Mouse (Mus musculus) heart, embryonic 13.5 days (tissue): ENCODE data around the gene Apex1. TPM values are rescaled to one million over a fixed set of nuclear protein-coding genes. Genes with fewer than 3 reads are reported as not detected.
"Not testable (repeated sequence)": the region's sequence is repeated elsewhere in the genome, so short reads cannot be mapped to it uniquely, and the experiment has no call there.

ENCODE experiments used
- ATAC-seq: fragments of 200-750 bp; cut with Nextera tagmentation; 2 replicates; pipeline ENCODE4 v1.8.0; 2017; ENCODE audit warnings: moderate TSS enrichment; ENCODE audit not compliant: insufficient number of reproducible peaks, low FRiP score, low TSS enrichment; ENCODE audit errors: extremely low read depth
- H3K27ac ChIP-seq: fragments of 300-500 bp; sonication (generic); replicated peaks from 2 replicates; pipeline ENCODE4 v1.5.1; 2015; ENCODE audit warnings: moderate library complexity, mild to moderate bottlenecking, inconsistent platforms
- H3K27me3 ChIP-seq: fragments of 300-500 bp; sonication (generic); replicated peaks from 2 replicates; pipeline ENCODE4 v1.6.1; 2015; ENCODE audit warnings: mild to moderate bottlenecking, inconsistent platforms
- H3K36me3 ChIP-seq: fragments of 300-500 bp; sonication (generic); 2 replicates; pipeline ENCODE4 v1.6.1; 2015; ENCODE audit warnings: mild to moderate bottlenecking, inconsistent platforms
- H3K4me1 ChIP-seq: fragments of 300-500 bp; sonication (generic); 2 replicates; pipeline ENCODE4 v1.6.1; 2015; ENCODE audit warnings: inconsistent platforms
- H3K4me2 ChIP-seq: fragments of 300-500 bp; sonication (generic); 2 replicates; pipeline ENCODE4 v1.6.1; 2015; ENCODE audit warnings: inconsistent platforms, mild to moderate bottlenecking, moderate library complexity
- H3K4me3 ChIP-seq: fragments of 300-500 bp; sonication (generic); 2 replicates; pipeline ENCODE4 v1.5.1; 2015; ENCODE audit warnings: moderate library complexity, mild to moderate bottlenecking, inconsistent platforms
- H3K9ac ChIP-seq: fragments of 300-500 bp; sonication (generic); 2 replicates; pipeline ENCODE4 v1.6.1; 2015; ENCODE audit warnings: inconsistent platforms, mild to moderate bottlenecking, moderate library complexity
- H3K9me3 ChIP-seq: fragments of 300-500 bp; sonication (generic); 2 replicates; pipeline ENCODE4 v1.6.1; 2016; ENCODE audit warnings: inconsistent platforms
- WGBS: fragments of 180-500 bp; shearing (Covaris S2); methylation state at CpG from one replicate; pipeline ENCODE4 v1.1.7; 2015; ENCODE audit warnings: mixed read lengths; 5-methylcytosine and 5-hydroxymethylcytosine counted together
- polyA plus RNA-seq: library from polyadenylated mRNA; unstranded; fragments of >200 nt; fragmentation: Nextera tagmentation; extraction: Ambion mirVana; gene quantifications from 2 replicates; pipeline ENCODE4 v1.2.1, GENCODE M21; 2015

The Apex1 gene
- polyA plus RNA-seq, 1 experiment from 2014 or later: 148 TPM

DNA sequence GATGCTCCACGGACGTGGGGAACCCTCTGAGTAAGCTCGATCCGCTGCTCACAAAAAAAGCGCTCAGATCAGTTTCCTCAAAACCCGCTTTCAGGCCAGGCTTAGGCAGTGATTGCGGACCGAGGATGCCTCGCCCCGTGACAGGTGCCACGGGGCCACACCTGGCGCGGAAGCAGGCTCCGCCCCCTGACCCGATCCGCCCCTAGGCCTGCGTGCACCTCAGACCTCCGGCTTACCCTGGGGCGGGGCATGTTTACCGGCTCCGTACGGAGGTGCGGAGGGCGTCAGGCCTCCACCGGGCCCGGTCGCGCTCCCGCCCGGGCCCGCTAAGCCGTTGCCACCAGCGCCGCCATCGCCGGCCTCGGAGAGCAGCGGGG, 5.6 kb downstream of the Apex1 start:
- ATAC-seq: peak; percentile 77
- peaks cover 37% of the 10 kb centered on the region for H3K36me3 ChIP-seq
- peak overlapping the region; percentile 89 for H3K27ac ChIP-seq
- WGBS: under 1% methylated on average over 38 of the region's 38 CpGs
- no peaks in the 10 kb centered on the region for H3K27me3 ChIP-seq
- peaks cover 32% of the 10 kb centered on the region for H3K4me1 ChIP-seq
- H3K4me2 ChIP-seq: peak overlapping the region; percentile 88
- H3K4me3 ChIP-seq: peak overlapping the region; percentile 99
- H3K9me3 ChIP-seq: no peaks in the 10 kb centered on the region
- H3K9ac ChIP-seq: peak overlapping the region; percentile 99

DNA sequence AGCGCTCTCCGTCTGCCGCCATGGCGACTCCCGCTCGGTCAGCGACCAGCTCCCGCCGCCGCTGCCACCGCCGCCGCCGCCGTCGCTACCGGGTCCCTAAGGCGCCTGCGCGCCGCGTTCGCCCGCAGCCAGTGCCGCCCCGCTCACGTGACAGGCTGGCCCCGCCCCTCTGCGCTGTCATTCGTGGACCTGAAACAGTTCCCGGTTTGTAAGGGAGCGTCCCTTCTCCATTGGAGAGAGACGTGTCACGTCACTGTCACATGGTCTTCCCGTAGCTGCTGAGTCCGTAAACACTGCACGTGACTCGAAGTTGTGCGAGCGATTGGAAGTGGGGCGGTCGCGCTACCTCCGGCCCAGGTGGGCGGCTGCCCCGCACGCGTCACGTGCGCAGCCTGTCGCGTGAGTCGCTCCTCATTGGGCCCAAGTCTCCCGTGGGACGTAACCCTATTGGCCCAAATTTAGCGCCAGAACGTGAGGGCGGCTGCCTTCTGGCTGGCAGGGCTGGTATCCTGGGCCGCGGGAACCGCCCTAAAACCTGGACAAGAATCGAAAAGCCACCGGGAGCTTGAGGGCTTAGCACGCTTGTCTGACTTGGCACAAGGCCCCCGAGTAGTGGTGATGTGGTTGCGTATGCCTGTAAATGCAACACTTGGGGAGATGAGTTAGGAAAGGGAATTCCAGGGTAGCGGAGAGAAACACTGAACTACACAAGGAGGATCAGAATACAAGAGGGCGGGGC, 6.2 kb downstream of the Apex1 start, which contains the start of the genes Pip4p1 and Pnp:
Gene Pip4p1, minus strand, starts transcription at position 103 of the 739 bp plus-strand sequence.
Gene Pnp, plus strand, starts transcription at position 329 of the 739 bp plus-strand sequence.
- ATAC-seq: peak; percentile 97
- peak within 1 kb of the TSS; percentile 99 for H3K4me3 ChIP-seq
- no peaks in the 10 kb centered on the region for H3K9me3 ChIP-seq
- H3K27ac ChIP-seq: peak within 1 kb of the TSS; percentile 89
- H3K36me3 ChIP-seq: peaks cover 37% of the 10 kb centered on the region
- H3K9ac ChIP-seq: peak within 1 kb of the TSS; percentile 99
- peaks cover 26% of the 10 kb centered on the region for H3K4me1 ChIP-seq
- peak within 1 kb of the TSS; percentile 88 for H3K4me2 ChIP-seq
- no peaks in the 10 kb centered on the region for H3K27me3 ChIP-seq
- under 1% methylated on average over 67 of the region's 68 CpGs for WGBS

DNA sequence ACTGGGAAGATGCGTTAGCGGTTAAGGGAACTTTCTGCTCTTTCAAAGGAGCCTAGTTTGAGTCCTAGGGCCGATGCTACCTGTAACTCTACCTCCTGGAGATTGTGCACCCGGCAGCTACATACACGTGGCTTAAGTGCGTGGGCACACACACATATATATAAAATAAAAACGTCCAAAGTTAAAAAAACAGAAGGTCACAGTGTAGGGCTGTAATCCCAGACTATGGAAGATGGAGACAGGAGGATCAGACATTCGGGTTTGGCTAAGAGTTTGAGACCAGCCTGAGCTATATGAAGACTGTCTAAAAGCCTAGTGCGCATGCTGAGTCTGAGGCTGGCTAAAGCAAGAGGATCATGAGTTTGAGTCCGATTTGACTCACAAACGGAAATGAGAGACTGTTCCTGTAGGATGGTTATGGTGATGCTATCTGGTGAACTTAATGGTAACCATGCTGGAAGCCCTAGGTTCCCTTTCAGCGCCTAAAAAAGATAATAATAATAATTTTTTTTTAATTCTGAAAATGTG, 6.8 kb downstream of the Apex1 start:
- H3K4me3 ChIP-seq: peak overlapping the region; percentile 99
- peak overlapping the region; percentile 85 for H3K27ac ChIP-seq
- peaks cover 21% of the 10 kb centered on the region for H3K4me1 ChIP-seq
- peak overlapping the region; percentile 80 for H3K9ac ChIP-seq
- peak overlapping the region; percentile 72 for H3K4me2 ChIP-seq
- WGBS: 12% methylated on average over 12 of the region's 12 CpGs
- no peaks in the 10 kb centered on the region for H3K9me3 ChIP-seq
- ATAC-seq: no peak
- peaks cover 30% of the 10 kb centered on the region for H3K36me3 ChIP-seq
- H3K27me3 ChIP-seq: no peaks in the 10 kb centered on the region

DNA sequence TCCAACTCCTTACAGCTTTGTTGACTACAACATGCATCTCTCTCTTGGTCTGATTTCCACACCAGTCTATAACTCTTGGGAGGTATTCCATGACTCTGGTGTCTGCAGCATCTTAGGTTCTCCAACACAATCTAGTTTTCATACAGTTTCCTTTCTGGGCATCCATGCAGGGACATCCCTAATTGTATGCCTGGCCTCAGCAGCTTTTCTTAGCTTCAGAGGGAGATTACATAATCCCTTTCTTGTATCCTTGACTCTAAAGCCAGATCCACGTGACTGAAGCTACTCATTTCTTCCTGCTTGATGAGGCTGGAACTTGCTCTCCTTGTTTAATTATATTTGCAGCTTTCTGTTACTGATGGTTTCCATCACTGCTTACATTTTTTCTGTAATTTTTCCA, 11.9 kb downstream of the Apex1 start:
- no peak overlapping the region for H3K27ac ChIP-seq
- H3K27me3 ChIP-seq: 0 out of 2 replicates have a peak, but pooled peaks cover 3% of the 10 kb centered on the region
- H3K9me3 ChIP-seq: no peaks in the 10 kb centered on the region
- 42% methylated on average over 1 of the region's 1 CpGs for WGBS
- H3K4me3 ChIP-seq: no peak overlapping the region
- no peak for ATAC-seq
- H3K4me2 ChIP-seq: no peak overlapping the region
- peaks cover 3% of the 10 kb centered on the region for H3K4me1 ChIP-seq
- H3K36me3 ChIP-seq: no peaks in the 10 kb centered on the region
- H3K9ac ChIP-seq: no peak overlapping the region

DNA sequence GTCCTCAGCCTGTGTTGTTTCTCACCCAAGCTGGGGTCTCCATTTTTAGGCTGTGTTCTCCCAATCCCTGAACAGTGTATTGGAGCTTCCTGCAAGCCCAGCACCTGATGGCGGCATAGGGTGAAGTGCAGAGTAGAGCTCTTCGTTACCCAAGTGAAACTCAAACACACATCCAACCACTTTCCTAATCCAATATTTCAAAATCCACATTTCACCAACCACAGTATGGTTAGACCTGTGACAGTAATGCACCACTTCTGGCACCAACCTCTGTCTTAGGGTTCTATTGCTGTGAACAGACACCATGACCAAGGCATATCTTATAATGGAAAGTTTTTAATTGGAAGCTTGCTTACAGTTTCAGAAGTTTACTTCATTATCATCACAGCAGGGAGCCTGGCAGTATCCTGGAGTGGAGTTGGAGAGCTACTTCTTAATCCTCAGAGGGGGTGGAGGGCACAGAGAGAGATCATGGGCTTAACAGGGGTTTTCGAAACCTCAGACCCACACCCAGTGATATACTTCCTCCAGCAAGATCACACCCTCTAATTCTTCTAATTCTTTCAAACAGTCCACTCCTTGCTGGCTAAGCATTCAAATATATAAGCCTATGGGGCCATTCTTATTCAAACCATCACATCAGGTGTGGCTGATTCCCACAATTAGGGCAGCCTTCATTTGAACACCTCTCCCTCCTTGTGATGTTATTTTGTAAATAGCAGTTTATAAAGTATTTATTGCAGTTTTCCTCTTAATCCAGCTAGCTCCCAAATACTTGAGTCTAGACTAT, 13.5 kb downstream of the Apex1 start:
- Histone ChIP-seq H3K4me3 (no peak overlapping the region), H3K36me3 (no peaks in the 10 kb centered on the region), H3K4me1 (no peaks in the 10 kb centered on the region), H3K27ac (no peak overlapping the region), H3K27me3 (0 out of 2 replicates have a peak, but pooled peaks cover 3% of the 10 kb centered on the region), H3K9me3 (no peaks in the 10 kb centered on the region), H3K9ac (no peak overlapping the region), H3K4me2 (no peak overlapping the region)
- WGBS: 80% methylated on average over 3 of the region's 3 CpGs
- no peak for ATAC-seq

DNA sequence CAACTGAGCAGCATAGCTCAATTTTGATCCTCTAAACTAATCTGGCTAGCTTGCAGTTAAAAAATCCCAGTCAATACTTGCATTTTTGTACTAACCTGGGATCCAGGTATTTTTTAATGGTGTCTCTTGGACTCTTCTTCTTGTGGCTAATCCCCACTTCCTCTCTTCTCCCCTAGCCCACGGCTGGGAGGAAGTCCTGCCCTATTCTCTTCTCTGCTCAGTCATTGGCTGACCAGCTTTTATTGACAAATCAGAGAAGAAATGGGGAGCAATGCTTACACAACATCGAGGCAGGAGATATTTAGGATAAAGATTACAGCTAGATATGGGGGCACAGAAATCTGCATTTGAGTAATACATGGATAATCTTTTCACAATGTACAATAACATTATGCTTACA, 14.2 kb downstream of the Apex1 start:
- no peaks in the 10 kb centered on the region for H3K9me3 ChIP-seq
- no peak overlapping the region for H3K9ac ChIP-seq
- no peak overlapping the region for H3K4me2 ChIP-seq
- peaks cover 3% of the 10 kb centered on the region for H3K4me1 ChIP-seq
- WGBS: 43% methylated on average over 2 of the region's 2 CpGs
- H3K36me3 ChIP-seq: no peaks in the 10 kb centered on the region
- H3K4me3 ChIP-seq: no peak overlapping the region
- 0 out of 2 replicates have a peak, but pooled peaks cover 3% of the 10 kb centered on the region for H3K27me3 ChIP-seq
- no peak overlapping the region for H3K27ac ChIP-seq
- ATAC-seq: no peak

DNA sequence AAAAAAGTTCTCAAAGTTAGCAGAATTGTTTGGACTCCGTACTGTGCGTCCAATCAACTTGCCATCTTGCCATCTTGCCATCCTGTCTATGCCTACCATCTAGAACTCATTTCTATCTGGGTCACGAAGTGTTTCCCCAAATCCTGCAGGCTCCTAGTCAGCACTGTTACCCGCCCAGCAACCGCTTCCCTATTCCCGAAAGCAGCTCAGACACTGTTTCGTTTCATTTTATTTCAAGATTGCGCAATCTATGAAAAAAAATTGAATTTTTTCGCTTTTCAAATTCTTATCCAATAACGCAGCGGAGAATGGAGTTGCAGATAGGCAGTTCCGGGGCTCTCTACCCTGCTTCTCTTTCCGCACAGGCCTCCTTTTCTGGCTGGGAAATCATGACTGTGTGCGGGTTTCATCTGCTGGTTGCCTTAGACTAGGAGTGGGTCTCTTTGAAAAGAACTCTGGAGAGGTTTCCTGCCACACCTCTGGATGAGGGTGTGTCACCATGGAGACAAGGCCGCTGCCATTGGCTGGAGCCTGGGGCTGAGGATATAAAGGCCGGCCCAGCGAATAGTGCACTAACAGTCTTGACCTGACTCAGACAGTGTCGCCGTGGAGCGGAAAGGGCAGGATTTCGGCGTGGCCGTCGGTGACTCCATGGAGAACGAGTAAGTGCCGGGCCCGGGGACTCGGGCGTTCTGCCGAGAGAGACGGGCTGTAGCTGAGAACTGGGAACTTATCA, 19.3 kb downstream of the Apex1 start, which contains the start of gene Gm49342:
Gene Gm49342, plus strand, starts transcription at position 586 of the 736 bp plus-strand sequence.
- peak; percentile 97 for ATAC-seq
- H3K4me3 ChIP-seq: peak within 1 kb of the TSS; percentile 65
- H3K9me3 ChIP-seq: no peaks in the 10 kb centered on the region
- peak within 1 kb of the TSS; percentile 93 for H3K27ac ChIP-seq
- peak within 1 kb of the TSS; percentile 81 for H3K4me2 ChIP-seq
- peaks cover 6% of the 10 kb centered on the region for H3K36me3 ChIP-seq
- peaks cover 12% of the 10 kb centered on the region for H3K4me1 ChIP-seq
- 15% methylated on average over 31 of the region's 31 CpGs for WGBS
- H3K27me3 ChIP-seq: no peaks in the 10 kb centered on the region
- H3K9ac ChIP-seq: peak within 1 kb of the TSS; percentile 81

DNA sequence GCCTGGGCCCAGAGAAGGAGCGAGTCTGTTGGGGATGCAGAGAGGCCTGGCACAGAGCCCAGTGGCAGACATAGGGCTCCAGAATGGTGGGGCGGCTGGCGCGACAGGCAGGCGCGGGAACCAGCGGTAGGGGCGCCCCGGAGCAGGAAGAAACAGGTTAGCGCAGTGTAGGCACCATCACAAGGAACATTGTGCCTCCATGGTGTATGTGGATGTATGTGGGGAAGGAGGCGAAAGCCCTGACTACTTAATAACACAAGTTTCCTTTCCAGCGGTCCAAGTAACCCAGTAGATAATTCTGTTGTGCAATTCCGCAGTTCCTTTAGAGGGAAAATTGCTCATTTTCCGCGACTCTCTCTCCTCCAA, 19.9 kb downstream of the Apex1 start:
- WGBS: 1% methylated on average over 14 of the region's 15 CpGs
- peak; percentile 87 for ATAC-seq

DNA sequence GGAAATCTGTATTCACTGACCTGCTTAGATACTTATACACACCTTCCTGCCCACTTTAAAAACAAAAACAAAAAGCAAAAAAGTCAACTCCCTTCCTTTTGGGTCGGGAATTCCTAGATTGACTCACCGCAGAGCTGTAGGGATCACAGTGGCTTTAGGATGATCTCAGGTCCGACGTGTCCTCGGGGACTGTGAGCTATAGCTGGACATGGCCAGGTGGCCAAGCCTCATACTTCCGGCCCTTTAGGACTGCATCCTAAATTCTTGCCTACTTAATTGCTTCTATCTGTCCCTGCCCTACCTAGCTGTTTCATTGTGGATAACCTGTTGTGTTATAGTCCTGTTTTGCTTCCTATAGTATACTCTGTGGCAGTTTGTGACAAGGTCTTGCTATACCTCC, 20.3 kb downstream of the Apex1 start:
- peak overlapping the region; percentile 81 for H3K4me2 ChIP-seq
- peaks cover 13% of the 10 kb centered on the region for H3K36me3 ChIP-seq
- WGBS: 8% methylated on average over 6 of the region's 6 CpGs
- H3K4me3 ChIP-seq: peak overlapping the region; percentile 65
- peak overlapping the region; percentile 81 for H3K9ac ChIP-seq
- not testable (repeated sequence) for ATAC-seq, H3K27me3 ChIP-seq, H3K9me3 ChIP-seq
- peaks cover 12% of the 10 kb centered on the region for H3K4me1 ChIP-seq
- peak overlapping the region; percentile 93 for H3K27ac ChIP-seq

More for the DNA sequence above, 19.9 kb downstream of the Apex1 start:
- not testable (repeated sequence) for H3K27me3 ChIP-seq, H3K9me3 ChIP-seq
- Histone ChIP-seq H3K4me2 (peak overlapping the region; percentile 81), H3K4me1 (peaks cover 12% of the 10 kb centered on the region), H3K36me3 (peaks cover 11% of the 10 kb centered on the region), H3K9ac (peak overlapping the region; percentile 81), H3K27ac (peak overlapping the region; percentile 93), H3K4me3 (peak overlapping the region; percentile 65)

DNA sequence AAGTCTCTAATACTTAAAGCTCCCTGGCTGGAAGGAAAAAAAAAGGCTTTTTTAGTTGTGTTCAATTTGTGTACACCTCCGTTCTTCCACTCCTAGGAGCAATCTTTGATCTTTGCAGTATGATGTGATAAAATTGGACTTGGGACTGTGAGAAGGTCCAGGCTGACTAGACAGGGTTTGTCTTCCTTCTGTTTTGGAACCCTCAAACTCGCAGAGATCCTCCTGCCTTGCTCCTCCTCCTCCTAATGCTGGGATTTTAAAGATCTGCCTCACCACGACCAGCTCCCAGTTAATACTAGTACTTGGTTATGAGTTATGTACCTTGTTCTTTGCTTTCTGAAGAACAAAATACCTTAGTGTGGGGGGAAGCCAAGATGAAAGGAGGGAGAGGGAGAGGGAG, 20.8 kb downstream of the Apex1 start:
- H3K36me3 ChIP-seq: peaks cover 15% of the 10 kb centered on the region
- H3K4me1 ChIP-seq: peaks cover 12% of the 10 kb centered on the region
- H3K9ac ChIP-seq: peak overlapping the region; percentile 81
- not testable (repeated sequence) for H3K9me3 ChIP-seq, H3K27me3 ChIP-seq, ATAC-seq
- peak overlapping the region; percentile 93; the same call in 1 of the 2 replicates for H3K27ac ChIP-seq
- H3K4me3 ChIP-seq: peak overlapping the region; percentile 65
- H3K4me2 ChIP-seq: peak overlapping the region; percentile 81
- WGBS: 31% methylated on average over 3 of the region's 3 CpGs
